Mouse (Mus musculus): Measurements from ENCODE around the gene Stub1. TPM values are rescaled to one million over a fixed set of nuclear protein-coding genes. Genes with fewer than 3 reads are reported as not detected.

Stub1 gene
- total and polyA plus RNA-seq, 3 experiments, result 74.0 to 99.7 TPM; not detected in 1

GRCm38 (mm10) chr17:25785281-25785745 is 47.9 kb downstream of the Stub1 start, which contains the start of gene Haghl:
Gene Haghl, minus strand, starts transcription at chr17:25785673.
- H3K9me3 ChIP-seq (replicated peaks; ENCODE audit: insufficient read depth, low read length), result no peaks in the 10 kb centered on the region
- peak; percentile 98 for DNase-seq (ENCODE audit: low read depth, low spot score)
- peak within 1 kb of the TSS; percentile 66 to 91 for H3K4me3 ChIP-seq (ENCODE audit: control insufficient read depth in 1 of 2, insufficient read depth in 1 of 2, low read depth in 2 of 2, low read length in 2 of 2)
- no peaks in the 10 kb centered on the region for H3K27me3 ChIP-seq (ENCODE audit: control insufficient read depth in 1 of 2, insufficient read depth in 2 of 2, low read length in 2 of 2)
- no peaks in the 10 kb centered on the region for H3K4me1 ChIP-seq (ENCODE audit: control insufficient read depth in 1 of 2, insufficient read depth in 2 of 2, low read length in 2 of 2)
- H3K9ac ChIP-seq (ENCODE audit: control insufficient read depth, low read depth, low read length, poor library complexity, severe bottlenecking), result peak within 1 kb of the TSS; percentile 60
- no peaks in the 10 kb centered on the region for H3K79me2 ChIP-seq (ENCODE audit: control insufficient read depth, insufficient read depth, low read length, poor library complexity)
- peak; percentile 85 for TF ChIP-seq NELFE (IDR thresholded peaks at IDR 0.05; ENCODE audit: low read depth, low read length)
- TF ChIP-seq MAFK (IDR thresholded peaks at IDR 0.05; ENCODE audit: borderline replicate concordance, low read depth, low read length), result no peak
- no peak for TF ChIP-seq MYC (IDR thresholded peaks at IDR 0.05; ENCODE audit: low read depth, low read length)
- no peak for TF ChIP-seq CHD1 (IDR thresholded peaks at IDR 0.05; ENCODE audit: low read depth, low read length)
- peak; percentile 96 for TF ChIP-seq NRF1 (IDR thresholded peaks at IDR 0.05; ENCODE audit: insufficient read depth, low read depth, low read length, poor library complexity, severe bottlenecking)
- TF ChIP-seq MAX (IDR thresholded peaks at IDR 0.05; ENCODE audit: low read length), result peak; percentile 41; the same call in 1 of the 2 replicates
- no peak for TF ChIP-seq ELF1 (IDR thresholded peaks at IDR 0.05; ENCODE audit: low read depth, low read length)
- TF ChIP-seq EP300 (IDR thresholded peaks at IDR 0.05; ENCODE audit: low read depth in 1 of 2, low read length in 2 of 2), result no peak
- no peak for TF ChIP-seq ZC3H11A (IDR thresholded peaks at IDR 0.05; ENCODE audit: low read depth, low read length)
- TF ChIP-seq UBTF (IDR thresholded peaks at IDR 0.05; ENCODE audit: borderline replicate concordance, insufficient read depth, low read depth, low read length), result no peak
- no peak for TF ChIP-seq ETS1 (IDR thresholded peaks at IDR 0.05; ENCODE audit: low read depth, low read length)
- no peak for TF ChIP-seq USF2 (IDR thresholded peaks at IDR 0.05; ENCODE audit: borderline replicate concordance in 1 of 2, insufficient read depth in 1 of 2, low read depth in 1 of 2, low read length in 2 of 2)
- no peak for TF ChIP-seq GATA1 (IDR thresholded peaks at IDR 0.05; ENCODE audit: low read depth, low read length)
- no peak for TF ChIP-seq RAD21 (IDR thresholded peaks at IDR 0.05; ENCODE audit: low read depth, low read length)
- no peak for TF ChIP-seq MAZ (IDR thresholded peaks at IDR 0.05; ENCODE audit: low read depth, low read length)
- no peak for TF ChIP-seq CHD2 (IDR thresholded peaks at IDR 0.05; ENCODE audit: low read length)
- no peak for TF ChIP-seq CTCF (IDR thresholded peaks at IDR 0.05 in 2 of 3, conservative IDR thresholded peaks at IDR 0.05 in 1 of 3; ENCODE audit: control insufficient read depth in 1 of 3, insufficient read depth in 1 of 3, low read depth in 2 of 3, low read length in 3 of 3, poor library complexity in 1 of 3, severe bottlenecking in 1 of 3)
- no peak for TF ChIP-seq MEF2A (IDR thresholded peaks at IDR 0.05; ENCODE audit: extremely low read depth, insufficient replicate concordance, low read depth, low read length, poor library complexity, severe bottlenecking)
- TF ChIP-seq KAT2A (conservative IDR thresholded peaks at IDR 0.05; ENCODE audit: low read depth, low read length), result no peak
- TF ChIP-seq POLR2A (IDR thresholded peaks at IDR 0.05; ENCODE audit: control insufficient read depth in 1 of 2, insufficient read depth in 1 of 2, low read depth in 1 of 2, low read length in 2 of 2, poor library complexity in 1 of 2), result peak; percentile 50 to 86; a peak in 3 of 4 replicates
- no peak for TF ChIP-seq TAL1 (IDR thresholded peaks at IDR 0.05; ENCODE audit: low read length)
- TF ChIP-seq JUND (IDR thresholded peaks at IDR 0.05; ENCODE audit: low read depth, low read length), result no peak
- peak; percentile 21; the same call in 1 of the 2 replicates for TF ChIP-seq TCF12 (IDR thresholded peaks at IDR 0.05; ENCODE audit: low read depth, low read length)
- no peak for TF ChIP-seq ZNF384 (IDR thresholded peaks at IDR 0.05; ENCODE audit: low read depth, low read length)
- TF ChIP-seq TBP (IDR thresholded peaks at IDR 0.05; ENCODE audit: low read depth, low read length), result peak; percentile 55; the same call in 1 of the 2 replicates
- TF ChIP-seq HCFC1 (IDR thresholded peaks at IDR 0.05; ENCODE audit: low read depth, low read length), result peak; percentile 69
- 0 out of 2 replicates have a peak, but pooled peaks have one; percentile 29 for TF ChIP-seq SIN3A (IDR thresholded peaks at IDR 0.05; ENCODE audit: low read length)
- no peak for TF ChIP-seq SMC3 (IDR thresholded peaks at IDR 0.05; ENCODE audit: low read depth, low read length)
- no peak for TF ChIP-seq GABPA (IDR thresholded peaks at IDR 0.05; ENCODE audit: low read depth, low read length)
- TF ChIP-seq MXI1 (IDR thresholded peaks at IDR 0.05; ENCODE audit: low read depth, low read length), result no peak; the same call in 1 of the 2 replicates
- TF ChIP-seq POLR2AphosphoS2 (IDR thresholded peaks at IDR 0.05; ENCODE audit: low read length), result peak; percentile 86
- no peak for TF ChIP-seq BHLHE40 (IDR thresholded peaks at IDR 0.05; ENCODE audit: borderline replicate concordance, low read depth, low read length)
- TF ChIP-seq ZKSCAN1 (IDR thresholded peaks at IDR 0.05; ENCODE audit: low read depth, low read length), result no peak
- no peak for TF ChIP-seq E2F4 (IDR thresholded peaks at IDR 0.05; ENCODE audit: borderline replicate concordance, low read depth, low read length)
- no peak for TF ChIP-seq RCOR1 (IDR thresholded peaks at IDR 0.05; ENCODE audit: low read depth, low read length)
- TF ChIP-seq ZMIZ1 (IDR thresholded peaks at IDR 0.05; ENCODE audit: low read depth, low read length), result peak; percentile 67; the same call in 1 of the 2 replicates
- no peak for TF ChIP-seq USF1 (IDR thresholded peaks at IDR 0.05; ENCODE audit: low read depth, low read length)
- TF ChIP-seq MYB (IDR thresholded peaks at IDR 0.05; ENCODE audit: low read depth, low read length), result no peak
- H3K36me3 ChIP-seq (ENCODE audit: control insufficient read depth in 1 of 2, insufficient read depth in 2 of 2, low read length in 2 of 2), result peaks cover 0 to 2% of the 10 kb centered on the region in 2 experiments; a peak in 2 of 4 replicates
- H3K27ac ChIP-seq (ENCODE audit: control insufficient read depth, low read depth, low read length), result peak within 1 kb of the TSS; percentile 58
